ENCODE assay signal across 10 mouse cellular contexts in the genomic region with DNA sequence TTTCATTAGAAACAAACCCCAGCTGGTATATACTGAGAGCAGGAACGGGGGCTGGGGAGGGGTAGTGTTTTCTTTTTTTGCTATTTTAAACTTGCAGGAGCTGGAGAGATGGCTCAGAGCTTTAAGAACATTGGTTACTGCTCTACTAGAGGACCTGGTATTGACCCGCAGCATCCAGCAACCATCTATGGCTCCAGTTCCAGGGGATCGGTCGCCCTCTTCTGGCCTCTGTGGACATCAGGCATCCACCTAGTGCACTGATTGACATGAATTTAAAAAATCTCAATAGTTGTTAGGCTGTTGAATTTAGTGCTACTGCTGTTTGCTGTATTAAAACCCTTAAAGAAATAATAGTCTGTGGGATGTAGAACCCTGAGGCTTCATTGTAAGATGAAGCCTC. TPM values are rescaled to one million over a fixed set of nuclear protein-coding genes. Genes with fewer than 3 reads are reported as not detected.
A peak's percentile ranks its signal among the peaks of the same experiment; 100 is the strongest.
DNase-seq lines count a peak whose midpoint lies in the region; ATAC-seq and TF ChIP-seq lines count a peak whose summit lies in the region.
"Had no signal": no experiment of that assay in that cellular context is flagged by ENCODE, and none has a peak within 500 bp of the region (broad histone marks: within the 10 kb centered on the region; RNA-seq: fewer than 3 reads in every experiment).

No protein-coding gene starts in this region.

- peaks cover 63% of the 10 kb centered on the region for H3K79me2 ChIP-seq in CH12.LX (replicated peaks; ENCODE audit: control insufficient read depth, extremely low read depth, insufficient read depth, poor library complexity, severe bottlenecking)

- ATAC-seq in intestine, embryonic 14.5 days (replicated peaks; ENCODE audit: low FRiP score, low TSS enrichment, low read depth) = no peak
- ATAC-seq in intestine, embryonic 16.5 days = no peak
- ATAC-seq in liver, postnatal 0 days = no peak

- no peak overlapping the region for H3K9ac ChIP-seq in intestine, embryonic 14.5 days (ENCODE audit: low read length)
- H3K9ac ChIP-seq in intestine, embryonic 16.5 days (ENCODE audit: low read depth, low read length) = no peak overlapping the region
- H3K9ac ChIP-seq in CH12.LX (ENCODE audit: insufficient read depth, low read depth) = no peak overlapping the region
- H3K9ac ChIP-seq in liver, postnatal 0 days (replicated peaks) = no peak overlapping the region

- peak; percentile 22 for TF ChIP-seq RAD21 in CH12.LX (IDR thresholded peaks at IDR 0.05; ENCODE audit: low read depth, low read length)

- no peaks in the 10 kb centered on the region for H3K36me3 ChIP-seq in intestine, embryonic 14.5 days (ENCODE audit: control insufficient read depth, insufficient read depth, low read length)
- H3K36me3 ChIP-seq in intestine, embryonic 16.5 days (ENCODE audit: control insufficient read depth, insufficient read depth, low read length) = no peaks in the 10 kb centered on the region
- peaks cover 0 to 7% of the 10 kb centered on the region in 2 experiments for H3K36me3 ChIP-seq in CH12.LX (replicated peaks in 1 of 2; ENCODE audit: control insufficient read depth in 1 of 2, insufficient read depth in 1 of 2, low read length in 1 of 2)
- H3K36me3 ChIP-seq in liver, postnatal 0 days (replicated peaks; ENCODE audit: insufficient read depth, low read length) = no peaks in the 10 kb centered on the region

- no peak for TF ChIP-seq EP300 in CH12.LX (IDR thresholded peaks at IDR 0.05; ENCODE audit: low read length)
- TF ChIP-seq EP300 in liver, postnatal 0 days (IDR thresholded peaks at IDR 0.05; ENCODE audit: low read depth) = no peak

- H3K27me3 ChIP-seq in intestine, embryonic 14.5 days (replicated peaks; ENCODE audit: control insufficient read depth, insufficient read depth, low read length) = no peaks in the 10 kb centered on the region
- H3K27me3 ChIP-seq in intestine, embryonic 16.5 days (replicated peaks; ENCODE audit: control insufficient read depth, insufficient read depth, low read length) = no peaks in the 10 kb centered on the region
- H3K27me3 ChIP-seq in CH12.LX (replicated peaks) = no peaks in the 10 kb centered on the region
- H3K27me3 ChIP-seq in liver, postnatal 0 days (ENCODE audit: insufficient read depth, low read length) = 0 out of 2 replicates have a peak, but pooled peaks cover 3% of the 10 kb centered on the region
- no peaks in the 10 kb centered on the region for H3K27me3 ChIP-seq in cerebellum, adult 2 months (ENCODE audit: control insufficient read depth, insufficient read depth, low read length)

- WGBS in intestine, embryonic 14.5 days = 90% methylated on average over 4 of the region's 4 CpGs
- WGBS in intestine, embryonic 16.5 days = 89% methylated on average over 4 of the region's 4 CpGs
- WGBS in bone marrow, adult 2 months = 94% methylated on average over 4 of the region's 4 CpGs
- WGBS in liver, postnatal 0 days (ENCODE audit: insufficient replicate concordance) = 90% methylated on average over 4 of the region's 4 CpGs
- 95% methylated on average over 4 of the region's 4 CpGs for WGBS in cerebellum, adult 2 months

- no peaks in the 10 kb centered on the region for H3K9me3 ChIP-seq in intestine, embryonic 14.5 days (ENCODE audit: control insufficient read depth, low read length)
- H3K9me3 ChIP-seq in intestine, embryonic 16.5 days (ENCODE audit: control insufficient read depth, low read length) = no peaks in the 10 kb centered on the region
- peaks cover 4% of the 10 kb centered on the region for H3K9me3 ChIP-seq in CH12.LX (replicated peaks; ENCODE audit: low read length)
- no peaks in the 10 kb centered on the region for H3K9me3 ChIP-seq in liver, postnatal 0 days (ENCODE audit: low read length)

- no peak overlapping the region for H3K4me3 ChIP-seq in intestine, embryonic 14.5 days (ENCODE audit: low read depth, low read length)
- H3K4me3 ChIP-seq in intestine, embryonic 16.5 days (ENCODE audit: low read length) = no peak overlapping the region
- no peak overlapping the region for H3K4me3 ChIP-seq in CH12.LX (replicated peaks in 1 of 3; ENCODE audit: low read depth in 2 of 3, low read length in 2 of 3, poor library complexity in 1 of 3)
- no peak overlapping the region for H3K4me3 ChIP-seq in bone marrow, adult 2 months (replicated peaks; ENCODE audit: control insufficient read depth, low read depth, low read length)
- H3K4me3 ChIP-seq in liver, postnatal 0 days (ENCODE audit: low read depth, low read length) = no peak overlapping the region
- H3K4me3 ChIP-seq in cerebellum, adult 2 months (replicated peaks; ENCODE audit: insufficient read depth, low read depth, low read length) = no peak overlapping the region

- H3K4me2 ChIP-seq in intestine, embryonic 14.5 days (ENCODE audit: low read length) = peak overlapping the region; percentile 92; the same call in 1 of the 2 replicates
- H3K4me2 ChIP-seq in intestine, embryonic 16.5 days (ENCODE audit: low read depth, low read length) = no peak overlapping the region
- no peak overlapping the region for H3K4me2 ChIP-seq in CH12.LX (ENCODE audit: insufficient read depth, low read depth, poor library complexity, severe bottlenecking)
- H3K4me2 ChIP-seq in liver, postnatal 0 days (ENCODE audit: low read depth, low read length) = peak overlapping the region; percentile 94

- H3K4me1 ChIP-seq in intestine, embryonic 14.5 days (replicated peaks; ENCODE audit: control insufficient read depth, insufficient read depth, low read length) = peaks cover 19% of the 10 kb centered on the region
- peaks cover 11% of the 10 kb centered on the region for H3K4me1 ChIP-seq in intestine, embryonic 16.5 days (ENCODE audit: control insufficient read depth, insufficient read depth, low read length)
- peaks cover 0 to 50% of the 10 kb centered on the region in 2 experiments; a peak in 3 of 4 replicates for H3K4me1 ChIP-seq in CH12.LX (ENCODE audit: control insufficient read depth in 1 of 2, insufficient read depth in 2 of 2)
- H3K4me1 ChIP-seq in bone marrow, adult 2 months (ENCODE audit: control insufficient read depth, insufficient read depth, low read length) = peaks cover 4% of the 10 kb centered on the region
- 0 out of 2 replicates have a peak, but pooled peaks cover 9% of the 10 kb centered on the region for H3K4me1 ChIP-seq in liver, postnatal 0 days (ENCODE audit: insufficient read depth)
- H3K4me1 ChIP-seq in cerebellum, adult 2 months (ENCODE audit: control insufficient read depth, insufficient read depth, low read length) = 0 out of 2 replicates have a peak, but pooled peaks cover 3% of the 10 kb centered on the region

- H3K27ac ChIP-seq in intestine, embryonic 14.5 days (ENCODE audit: low read depth) = no peak overlapping the region
- no peak overlapping the region for H3K27ac ChIP-seq in intestine, embryonic 16.5 days (ENCODE audit: low read length)
- H3K27ac ChIP-seq in CH12.LX (ENCODE audit: insufficient read depth, low read depth) = no peak overlapping the region
- no peak overlapping the region for H3K27ac ChIP-seq in bone marrow, adult 2 months (ENCODE audit: control insufficient read depth, insufficient read depth, low read depth, low read length, poor library complexity)
- H3K27ac ChIP-seq in liver, postnatal 0 days (ENCODE audit: low read depth) = no peak overlapping the region
- no peak overlapping the region for H3K27ac ChIP-seq in cerebellum, adult 2 months (ENCODE audit: insufficient read depth, low read length)

- no peak for TF ChIP-seq POLR2A in CH12.LX (IDR thresholded peaks at IDR 0.05; ENCODE audit: low read depth, low read length)
- no peak for TF ChIP-seq POLR2A in bone marrow, adult 2 months (IDR thresholded peaks at IDR 0.05; ENCODE audit: borderline replicate concordance, control insufficient read depth, low read depth, low read length)
- no peak for TF ChIP-seq POLR2A in cerebellum, adult 2 months (IDR thresholded peaks at IDR 0.05; ENCODE audit: borderline replicate concordance, insufficient read depth, low read length)

- in situ Hi-C loops in CH12.LX (cut with MboI; ENCODE audit: low pct_ligation_motif_present, low pct_unique_long_range_greater_than_20kb, low sequenced_read_pairs) = no loop called here

- DNase-seq in intestine, embryonic 14.5 days (ENCODE audit: low spot score) = no peak
- no peak for DNase-seq in CH12.LX (ENCODE audit: extremely low read depth)
- no peak for DNase-seq in liver, postnatal 0 days
- no peak for DNase-seq in left cerebral cortex, adult 8-10 months (ENCODE audit: low spot score in 2 of 2)
- no peak for DNase-seq in cerebellum, adult 2 months
- no peak for DNase-seq in frontal cortex, postnatal 14 days (ENCODE audit: low spot score in 2 of 2)
- DNase-seq: retina, postnatal 1 day; thymus, adult 18-20 months had no signal

- peak in 1 of 2 experiments; percentile 39; a peak in 2 of 4 replicates for TF ChIP-seq CTCF in CH12.LX (conservative IDR thresholded peaks at IDR 0.05 in 1 of 2, IDR thresholded peaks at IDR 0.05 in 1 of 2; ENCODE audit: low read depth in 2 of 2, low read length in 2 of 2)
- peak; percentile 12; the same call in 1 of the 2 replicates for TF ChIP-seq CTCF in bone marrow, adult 2 months (IDR thresholded peaks at IDR 0.05; ENCODE audit: control insufficient read depth, insufficient read depth, low read length)
- TF ChIP-seq CTCF in liver, postnatal 0 days (IDR thresholded peaks at IDR 0.05; ENCODE audit: low read depth) = 0 out of 2 replicates have a peak, but pooled peaks have one; percentile 19
- no peak for TF ChIP-seq CTCF in cerebellum, adult 2 months (IDR thresholded peaks at IDR 0.05; ENCODE audit: borderline replicate concordance, insufficient read depth, low read depth, low read length)

- dilution Hi-C loops in CH12.LX (cut with MboI; ENCODE audit: extremely low pct_ligation_motif_present, extremely low pct_unique_long_range_greater_than_20kb, low sequenced_read_pairs) = no loop called here

TF ChIP-seq in CH12.LX, 34 proteins besides CTCF, POLR2A, EP300 and RAD21 (continues in another document):
- TF ChIP-seq NRF1 (IDR thresholded peaks at IDR 0.05; ENCODE audit: low read depth, low read length) (no peak), ELF1 (IDR thresholded peaks at IDR 0.05; ENCODE audit: low read depth, low read length) (no peak), SMC3 (IDR thresholded peaks at IDR 0.05; ENCODE audit: low read depth, low read length) (peak; percentile 24; the same call in 1 of the 2 replicates), ZKSCAN1 (IDR thresholded peaks at IDR 0.05; ENCODE audit: borderline replicate concordance, low read depth, low read length) (no peak), MAFK (IDR thresholded peaks at IDR 0.05; ENCODE audit: insufficient replicate concordance, low read length) (no peak)

RNA-seq across cellular contexts. Expression of a gene that starts 1.9 kb away (rescaled TPM):
- polyA plus RNA-seq in intestine, embryonic 14.5 days (2014; fragmentation: Nextera tagmentation; extraction: Ambion mirVana) = 15.9 and 19.2 TPM in 2 replicates
- 8.7 and 9.5 TPM in 2 replicates for polyA plus RNA-seq in intestine, embryonic 16.5 days (2015; fragmentation: Nextera tagmentation; extraction: Ambion mirVana)
- total RNA-seq in CH12.LX (2012; rRNA removed) (17.1 and 19.0 TPM in 2 replicates), CH12.LX (2014; rRNA removed) (11.3 and 13.4 TPM in 2 replicates)
- 21.0 and 21.9 TPM in 2 replicates for polyA plus RNA-seq in CH12.LX (2012; ENCODE audit: insufficient read length, low read depth)
- polyA plus RNA-seq in bone marrow, adult 2 months (2011; ENCODE audit: insufficient read depth, insufficient read length, low replicate concordance, missing spikeins) = 12.5 and 25.2 TPM in 2 replicates
- polyA plus RNA-seq in liver, postnatal 0 days (2015; fragmentation: Nextera tagmentation; extraction: Ambion mirVana) = 3.3 and 3.9 TPM in 2 replicates
- total RNA-seq in left cerebral cortex, adult 8-10 months (2022) = 10 to 100 TPM; 33.3 to 35.9 (median 34.5) TPM
- 23.6 and 23.7 TPM in 2 replicates for polyA plus RNA-seq in cerebellum, adult 2 months (2012; rRNA removed)

Comparison
In these comparisons a context has a peak if more than half of its experiments do, and no peak if none do; other contexts are left out.
1. H3K4me2 ChIP-seq: peak in intestine, embryonic 14.5 days (single experiment) and liver, postnatal 0 days (single experiment); none in intestine, embryonic 16.5 days (single experiment) and CH12.LX (single experiment).